Mouse (Mus musculus) 3134 (cell line): ENCODE measurements around the gene Avpr2.
A peak's percentile ranks its signal among the peaks of the same experiment; 100 is the strongest.

Experiments used
- DNase-seq: peaks from one replicate; pipeline ENCODE4 v3.0.0-alpha.2; 2011; ENCODE audit warnings: low spot score; ENCODE audit not compliant: insufficient read length; ENCODE audit errors: extremely low read depth

The Avpr2 gene

DNA sequence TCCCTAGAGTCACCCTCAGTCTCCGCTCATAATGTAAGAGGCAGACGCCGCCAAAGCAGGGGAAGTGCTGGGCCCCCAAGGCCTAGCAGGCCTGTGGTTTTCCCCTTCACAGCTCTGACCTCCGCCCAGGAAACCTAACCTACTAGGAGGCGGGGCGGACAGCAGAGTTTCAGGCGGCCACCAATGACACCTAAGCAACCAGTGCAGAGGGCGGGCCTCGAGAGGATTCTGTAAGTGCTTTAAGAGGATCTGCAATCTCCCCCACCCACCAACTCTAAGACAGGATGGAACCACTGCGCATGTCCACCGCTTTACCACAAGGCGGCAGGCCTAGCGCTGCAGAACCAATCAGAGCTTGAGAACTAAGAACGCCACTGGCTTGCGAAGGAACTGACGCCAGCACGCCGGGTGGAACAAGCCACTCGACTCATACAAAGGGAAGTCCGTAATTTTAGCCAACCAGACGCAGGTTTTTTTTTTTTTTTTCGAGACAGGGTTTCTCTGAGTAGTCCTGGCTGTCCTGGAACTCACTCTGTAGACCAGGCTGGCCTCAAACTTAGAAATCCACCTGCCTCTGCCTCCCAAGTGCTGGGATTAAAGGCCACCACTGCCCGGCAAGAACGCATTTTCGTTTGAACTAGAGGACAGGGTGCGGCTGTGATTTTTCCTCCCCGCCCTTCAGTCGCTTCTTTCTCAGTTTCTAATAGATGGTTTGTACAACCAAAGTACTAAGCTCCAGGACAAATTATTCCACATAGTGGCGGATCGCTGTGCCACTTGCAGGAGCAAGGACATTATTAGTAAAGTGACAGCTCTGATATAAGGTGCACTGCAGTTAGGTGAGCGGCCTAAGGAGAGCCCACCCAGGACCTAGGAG, 23.2 kb downstream of the Avpr2 start:
- peak; percentile 89 for DNase-seq

DNA sequence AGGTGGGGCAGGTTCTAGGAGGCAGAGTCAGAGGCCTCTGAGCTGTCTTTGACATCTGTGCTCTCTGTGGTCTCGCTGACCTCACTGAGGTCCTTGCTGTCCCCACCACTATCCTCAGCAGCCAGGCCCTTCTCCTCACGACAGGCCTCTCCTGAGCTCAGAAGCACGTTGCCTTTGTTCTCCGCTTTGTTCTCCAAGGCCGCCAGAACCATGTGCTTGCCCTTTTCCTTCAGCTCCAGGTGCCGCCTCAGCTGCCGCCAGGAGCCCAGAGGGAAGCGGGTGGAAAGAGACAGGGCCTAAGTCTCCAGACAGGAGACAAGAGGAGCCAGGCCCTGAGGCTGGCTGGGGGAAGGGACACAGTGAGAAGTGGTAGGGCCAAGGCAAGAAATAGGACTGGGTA, 25.0 kb downstream of the Avpr2 start:
- no peak for DNase-seq

DNA sequence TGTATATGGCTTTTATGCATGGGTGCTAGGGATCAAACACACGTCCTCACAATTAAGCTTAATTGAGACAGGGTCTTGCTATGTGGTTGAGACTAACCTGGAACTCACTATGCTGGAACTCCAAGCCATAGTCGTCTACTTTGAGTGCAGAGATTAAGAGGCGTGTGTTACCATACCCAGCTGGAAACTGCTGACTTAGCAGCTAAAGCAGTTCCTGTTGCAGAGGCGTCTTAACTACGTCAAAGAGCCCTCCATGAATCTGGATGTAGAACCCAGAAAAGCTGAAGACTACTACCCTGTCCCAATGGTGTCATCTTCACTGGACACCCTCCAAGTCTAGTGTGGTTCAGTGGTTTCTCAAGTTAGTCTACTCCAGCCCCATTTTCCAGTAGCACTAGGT, 26.7 kb downstream of the Avpr2 start:
- no peak for DNase-seq

DNA sequence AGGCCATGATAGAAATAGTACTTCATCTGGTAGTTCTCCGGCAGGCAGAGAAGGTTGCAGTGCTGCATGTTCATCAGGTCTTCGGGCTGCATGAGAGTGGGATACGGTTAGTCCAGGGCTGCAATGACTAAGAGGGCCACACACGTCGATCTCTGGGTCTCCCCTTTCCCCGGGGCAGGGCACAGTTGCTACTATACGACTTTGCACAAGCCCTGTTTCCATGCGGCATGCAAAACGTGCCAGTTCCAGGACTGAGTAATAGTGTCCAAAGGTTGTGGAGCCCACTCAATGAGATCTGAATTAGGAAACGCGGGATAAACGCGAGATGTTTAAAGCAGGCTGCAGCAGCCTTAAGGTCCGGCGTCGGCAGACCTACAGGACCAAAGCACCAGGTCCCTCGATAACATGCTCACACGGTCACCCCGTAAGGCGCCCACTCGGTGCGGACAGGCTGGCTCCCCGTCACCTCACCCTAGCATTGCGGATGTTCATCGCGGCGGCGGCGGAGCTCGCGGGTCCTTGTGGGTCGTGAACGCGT, 29.5 kb downstream of the Avpr2 start:
- no peak for DNase-seq

DNA sequence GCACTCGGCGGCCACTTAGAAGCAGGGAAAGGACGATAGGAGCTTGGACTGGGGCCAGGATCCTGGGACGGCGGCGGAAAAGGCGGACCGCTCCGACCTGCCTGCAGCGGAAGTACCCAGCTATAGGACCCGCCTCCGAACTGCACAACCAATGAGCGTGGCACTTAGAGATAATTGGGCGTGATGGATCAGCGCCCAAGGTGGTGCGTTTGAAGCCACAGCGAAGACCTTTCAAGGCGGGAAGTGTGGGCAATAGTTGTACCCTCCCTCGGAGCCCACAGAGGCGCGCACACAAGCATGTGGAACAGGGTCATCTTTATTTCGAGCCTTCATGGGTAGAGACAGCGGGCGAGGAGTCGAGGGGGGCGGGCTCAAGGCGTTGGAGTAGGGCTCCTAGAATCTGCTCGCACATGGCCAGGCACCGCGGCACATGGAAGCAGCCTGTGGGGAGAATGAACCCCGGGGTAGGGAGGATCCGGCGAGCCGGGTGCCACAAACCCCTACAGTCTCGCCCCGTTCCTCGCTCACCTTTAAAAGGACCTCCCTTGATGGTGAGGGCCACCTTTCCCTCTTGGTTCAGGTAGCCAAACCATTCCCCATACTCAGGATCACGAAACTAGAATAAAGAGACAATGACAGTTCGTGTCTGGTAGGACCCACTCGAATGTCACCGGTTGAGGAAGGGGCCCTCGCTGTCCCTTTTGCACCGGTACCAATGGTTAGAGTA, 30.1 kb downstream of the Avpr2 start, which contains the start of the genes Arhgap4 and Naa10:
Gene Arhgap4 (minus strand): TSS at position 48 of the 727 bp plus-strand sequence.
Gene Naa10 (minus strand): TSS at position 122 of the 727 bp plus-strand sequence.
- DNase-seq, result peak; percentile 93

DNA sequence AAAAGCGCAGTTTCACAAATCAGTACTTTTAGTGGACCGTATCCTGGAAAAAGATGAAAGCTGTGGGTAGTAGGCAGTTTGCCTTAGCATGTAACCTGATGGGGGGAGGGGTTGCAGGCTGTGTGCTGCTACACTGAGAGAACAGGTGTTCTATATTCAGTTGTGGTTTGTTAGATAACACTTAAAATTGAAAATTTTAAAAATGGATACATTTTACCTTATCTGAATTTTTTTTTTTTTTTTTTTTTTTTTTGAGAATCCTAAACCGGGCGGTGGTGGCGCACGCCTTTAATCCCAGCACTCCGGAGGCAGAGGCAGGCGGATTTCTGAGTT, 30.6 kb downstream of the Avpr2 start:
- DNase-seq, result no peak

DNA sequence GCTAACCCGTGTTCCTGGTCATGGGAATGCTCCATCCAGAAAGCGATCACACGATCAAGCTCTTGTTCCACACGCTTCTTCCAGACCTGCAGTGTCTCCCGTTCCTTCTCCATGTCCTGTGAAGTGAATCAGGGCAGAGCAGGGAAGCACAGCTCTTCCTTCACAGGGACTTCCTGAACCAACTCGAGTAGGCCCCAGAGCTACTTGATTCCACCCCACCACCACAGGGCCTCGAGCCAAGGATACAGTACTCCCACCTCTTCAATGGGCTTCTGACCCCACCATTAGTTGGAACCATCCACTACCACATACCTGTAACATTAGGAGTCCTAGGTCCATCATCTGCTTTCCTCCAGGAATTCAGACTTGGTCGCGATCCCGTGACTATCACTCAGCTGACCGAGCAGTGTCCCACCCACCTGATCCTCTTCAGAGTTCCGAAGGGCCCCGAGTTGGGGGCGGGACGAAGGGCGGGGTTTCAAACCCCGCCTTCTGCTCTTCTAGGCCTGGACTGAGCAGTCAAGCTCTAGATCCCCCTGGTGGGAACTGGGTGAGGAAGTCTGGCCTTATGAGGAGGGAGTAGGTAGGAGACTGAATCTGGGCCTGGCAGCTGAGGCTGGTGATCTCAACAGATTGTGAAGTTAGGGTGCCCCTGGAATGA, 38.6 kb downstream of the Avpr2 start, which contains the start of gene Renbp:
Gene Renbp (minus strand): TSS at position 449 of the 661 bp plus-strand sequence.
- peak; percentile 84 for DNase-seq

DNA sequence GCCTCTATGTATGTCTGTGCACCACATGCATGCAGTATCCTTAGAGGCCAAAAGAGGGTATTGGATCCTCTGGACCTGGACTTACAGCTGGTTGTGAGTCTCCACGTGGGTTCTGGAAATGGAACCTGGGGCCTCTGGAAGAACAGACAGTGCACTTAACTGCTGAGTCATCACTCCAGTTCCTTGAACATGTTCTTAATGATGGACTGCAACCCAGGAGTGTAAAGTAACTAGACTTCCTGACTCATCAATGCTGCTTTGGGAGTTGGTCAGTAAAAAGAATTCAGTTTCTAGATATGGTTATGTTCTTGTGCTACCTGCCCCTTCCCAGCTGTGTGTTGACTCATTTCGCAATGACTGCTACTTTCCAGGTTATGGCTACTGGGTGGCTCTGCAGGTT, 40.0 kb downstream of the Avpr2 start:
- DNase-seq, result no peak

DNA sequence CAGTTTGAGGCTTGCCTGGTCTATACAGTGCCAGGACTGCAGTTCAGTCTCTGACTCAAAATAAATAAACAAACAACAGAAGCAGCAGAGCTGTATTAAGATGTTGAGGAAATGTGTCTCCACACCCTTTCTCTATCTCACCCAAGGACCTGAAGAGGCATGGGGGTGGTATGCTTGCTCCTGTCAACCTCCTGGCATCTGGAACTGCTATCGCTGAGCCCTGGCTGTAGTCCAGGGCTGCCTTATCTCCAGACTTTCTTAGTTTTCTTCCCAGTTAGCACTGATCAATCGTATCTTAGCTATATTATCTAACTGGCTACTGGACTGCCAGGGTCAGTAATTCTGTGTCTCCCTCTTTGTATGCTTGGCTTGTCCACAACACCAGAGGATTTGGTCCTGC, 50.0 kb downstream of the Avpr2 start:
- DNase-seq, result no peak

DNA sequence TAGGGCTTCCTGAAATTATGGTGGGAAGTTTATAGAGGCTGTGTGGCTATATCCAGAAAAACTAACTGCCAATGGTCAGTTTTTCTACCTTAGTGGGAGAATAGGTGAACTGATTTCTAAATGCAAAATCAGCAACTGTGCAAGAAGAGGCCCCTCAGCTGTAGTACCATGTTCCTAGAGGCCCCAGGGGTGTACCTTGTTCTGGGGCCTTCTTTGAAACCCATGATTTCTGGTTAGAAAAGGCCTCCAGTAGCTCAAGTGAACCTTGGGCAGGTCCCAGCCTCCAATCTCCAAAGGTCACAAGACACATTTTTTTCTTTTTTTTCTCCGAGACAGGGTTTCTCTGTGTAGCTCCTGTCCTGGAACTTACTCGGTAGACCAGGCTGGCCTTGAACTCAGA, 50.4 kb downstream of the Avpr2 start:
- DNase-seq, result no peak
